Mouse (Mus musculus) E14TG2a.4 (cell line): ENCODE measurements around the gene Hoxc13.

Experiments used
- H3K27me3 ChIP-seq: 2 replicates; pipeline ENCODE4 v1.6.1; 2014; ENCODE audit warnings: low read length, control low read depth; ENCODE audit not compliant: insufficient read depth
- H3K36me3 ChIP-seq: 2 replicates; pipeline ENCODE4 v1.6.1; 2014; ENCODE audit warnings: low read length, control low read depth; ENCODE audit not compliant: insufficient read depth
- H3K4me1 ChIP-seq: replicated peaks from 2 replicates; pipeline ENCODE4 v1.6.1; 2014; ENCODE audit warnings: low read depth, low read length, control low read depth
- H3K4me3 ChIP-seq: replicated peaks from 2 replicates; pipeline ENCODE4 v1.5.1; 2014; ENCODE audit warnings: mild to moderate bottlenecking, low read length
- H3K9me3 ChIP-seq: 2 replicates; pipeline ENCODE4 v1.6.1; 2014; ENCODE audit warnings: low read length, control low read depth
- CTCF ChIP-seq: conservative IDR thresholded peaks from 2 replicates; pipeline ENCODE4 v1.5.1; 2014; ENCODE audit warnings: low read length
- NANOG ChIP-seq: IDR thresholded peaks from 2 replicates; pipeline ENCODE4 v1.6.1; 2014; ENCODE audit warnings: borderline replicate concordance, low read length, mixed read lengths
- POU5F1 ChIP-seq: IDR thresholded peaks from 2 replicates; pipeline ENCODE4 v1.6.1; 2014; ENCODE audit warnings: low read length, borderline replicate concordance

Gene Hoxc13

DNA sequence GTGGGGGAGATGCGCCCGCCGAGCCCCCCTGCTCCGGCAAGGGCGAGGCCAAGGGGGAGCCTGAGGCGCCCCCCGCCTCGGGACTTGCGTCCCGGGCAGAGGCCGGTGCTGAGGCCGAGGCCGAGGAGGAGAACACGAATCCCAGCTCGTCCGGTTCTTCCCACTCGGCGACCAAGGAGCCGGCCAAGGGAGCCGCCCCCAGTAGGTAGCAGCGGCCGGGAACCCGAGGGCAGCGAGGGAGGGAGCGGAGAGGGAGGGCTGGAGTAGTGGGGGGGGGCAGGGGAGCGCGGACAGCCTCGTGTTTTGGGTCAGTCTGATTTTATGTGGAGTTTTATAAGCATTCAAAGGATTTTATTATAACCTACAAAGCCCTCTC, 34.1 kb downstream of the Hoxc13 start:
- TF ChIP-seq POU5F1 = no peak
- no peak for TF ChIP-seq NANOG
- TF ChIP-seq CTCF = no peak
- Histone ChIP-seq H3K9me3 (peaks cover 5% of the 10 kb centered on the region; the same call in 1 of the 2 replicates), H3K4me3 (peak overlapping the region; percentile 58)

GRCm38 (mm10) chr15:102955833-102956640, 35.1 kb downstream of the Hoxc13 start:
- H3K27me3 ChIP-seq = peaks cover 97% of the 10 kb centered on the region
- no peaks in the 10 kb centered on the region for H3K36me3 ChIP-seq
- 0 out of 2 replicates have a peak, but pooled peaks have one; percentile 2 for TF ChIP-seq POU5F1
- no peak for TF ChIP-seq NANOG
- H3K9me3 ChIP-seq = peaks cover 1% of the 10 kb centered on the region; the same call in 1 of the 2 replicates
- H3K4me1 ChIP-seq = peaks cover 51% of the 10 kb centered on the region
- peak overlapping the region; percentile 63 for H3K4me3 ChIP-seq

More for the DNA sequence above, 34.1 kb downstream of the Hoxc13 start:
- Histone ChIP-seq H3K4me1 (peaks cover 50% of the 10 kb centered on the region), H3K27me3 (peaks cover 96% of the 10 kb centered on the region), H3K36me3 (no peaks in the 10 kb centered on the region)

DNA sequence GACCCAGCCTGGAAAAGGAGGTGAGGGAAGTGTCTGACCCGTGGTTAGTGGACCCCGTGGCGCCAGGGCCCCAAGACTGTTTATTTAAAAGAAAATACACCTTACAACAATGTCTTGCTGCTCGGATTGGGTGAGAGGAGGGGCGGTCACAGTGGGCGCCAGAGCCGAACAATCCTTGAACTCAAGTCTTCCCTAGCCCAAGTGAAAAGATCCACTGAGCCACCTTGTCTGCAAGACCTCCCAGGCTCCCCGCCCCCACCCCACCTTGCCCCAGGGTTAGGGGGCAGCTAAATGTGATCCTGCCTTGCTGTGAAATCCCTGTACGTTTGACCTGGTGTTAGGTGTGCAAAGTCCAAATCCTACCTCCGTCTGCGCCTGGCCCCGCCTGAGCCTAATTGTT, 36.0 kb downstream of the Hoxc13 start:
- no peaks in the 10 kb centered on the region for H3K36me3 ChIP-seq
- H3K9me3 ChIP-seq = no peaks in the 10 kb centered on the region
- peaks cover 96% of the 10 kb centered on the region for H3K27me3 ChIP-seq
- peaks cover 54% of the 10 kb centered on the region for H3K4me1 ChIP-seq
- no peak overlapping the region for H3K4me3 ChIP-seq
- TF ChIP-seq POU5F1 (no peak), NANOG (no peak), CTCF (no peak)

- no peaks in the 10 kb centered on the region for H3K9me3 ChIP-seq
- peaks cover 94% of the 10 kb centered on the region for H3K27me3 ChIP-seq
- H3K4me3 ChIP-seq = 0 out of 2 replicates have a peak overlapping the region, but pooled peaks have one; percentile 17
- H3K4me1 ChIP-seq = peaks cover 54% of the 10 kb centered on the region
- TF ChIP-seq CTCF (no peak), POU5F1 (no peak), NANOG (no peak)
- no peaks in the 10 kb centered on the region for H3K36me3 ChIP-seq
Observed at GRCm38 (mm10) chr15:102959663-102960191, 38.8 kb downstream of the Hoxc13 start.

DNA sequence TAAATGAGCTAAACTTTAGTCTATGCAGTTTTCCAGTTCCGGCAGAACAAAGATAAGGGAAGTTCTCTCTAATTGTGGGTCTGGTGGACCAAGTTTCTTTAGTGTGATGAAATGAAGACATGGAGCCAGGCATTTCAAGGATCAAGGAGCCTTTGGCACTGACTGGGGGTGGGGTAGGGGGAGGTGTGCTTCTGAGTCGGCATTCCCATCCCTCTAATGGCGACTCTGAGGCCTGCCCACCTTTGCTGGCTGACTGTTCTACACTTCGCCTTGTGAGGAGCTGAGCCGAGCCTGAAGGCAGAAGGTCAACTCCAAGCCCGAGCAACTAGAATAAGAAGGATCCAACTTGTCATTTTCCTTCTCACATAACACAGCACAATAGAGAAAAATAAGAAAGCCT, 40.8 kb downstream of the Hoxc13 start:
- Histone ChIP-seq H3K27me3 (peaks cover 94% of the 10 kb centered on the region), H3K9me3 (no peaks in the 10 kb centered on the region), H3K36me3 (no peaks in the 10 kb centered on the region), H3K4me1 (peaks cover 54% of the 10 kb centered on the region), H3K4me3 (no peak overlapping the region)
- TF ChIP-seq CTCF = no peak
- TF ChIP-seq NANOG = no peak
- no peak for TF ChIP-seq POU5F1

- TF ChIP-seq NANOG (no peak), POU5F1 (no peak), CTCF (no peak)
- Histone ChIP-seq H3K4me3 (no peak overlapping the region), H3K27me3 (peaks cover 94% of the 10 kb centered on the region), H3K9me3 (no peaks in the 10 kb centered on the region), H3K4me1 (peaks cover 54% of the 10 kb centered on the region), H3K36me3 (no peaks in the 10 kb centered on the region)
Observed at GRCm38 (mm10) chr15:102962492-102962891, 41.6 kb downstream of the Hoxc13 start.

GRCm38 (mm10) chr15:102963259-102963658, 42.4 kb downstream of the Hoxc13 start:
- Histone ChIP-seq H3K27me3 (peaks cover 93% of the 10 kb centered on the region), H3K4me1 (peaks cover 59% of the 10 kb centered on the region), H3K9me3 (no peaks in the 10 kb centered on the region), H3K36me3 (no peaks in the 10 kb centered on the region), H3K4me3 (0 out of 2 replicates have a peak overlapping the region, but pooled peaks have one; percentile 3)
- no peak for TF ChIP-seq POU5F1
- no peak for TF ChIP-seq CTCF

GRCm38 (mm10) chr15:102963671-102964640, 43.1 kb downstream of the Hoxc13 start:
- peaks cover 59% of the 10 kb centered on the region for H3K4me1 ChIP-seq
- TF ChIP-seq CTCF (no peak), POU5F1 (no peak), NANOG (no peak)
- H3K4me3 ChIP-seq = 0 out of 2 replicates have a peak overlapping the region, but pooled peaks have one; percentile 3
- no peaks in the 10 kb centered on the region for H3K9me3 ChIP-seq
- no peaks in the 10 kb centered on the region for H3K36me3 ChIP-seq
- H3K27me3 ChIP-seq = peaks cover 93% of the 10 kb centered on the region
